Mouse (Mus musculus) frontal cortex, adult 2 months (tissue): ENCODE measurements at regions not wholly inside any gene's neighbourhood (a gene's known extent, or its start where the extent isn't known, plus 50 kb on each side); places are given as distances from the start of the nearest gene placed in this dataset.
A peak's percentile ranks its signal among the peaks of the same experiment; 100 is the strongest.

Experiments used
- DNase-seq, 2 experiments: peaks; one replicate each; pipeline ENCODE4 v3.0.0; 2022; ENCODE audit warnings: low spot score in 1 of 2; ENCODE audit errors: extremely low spot score in 1 of 2

DNA sequence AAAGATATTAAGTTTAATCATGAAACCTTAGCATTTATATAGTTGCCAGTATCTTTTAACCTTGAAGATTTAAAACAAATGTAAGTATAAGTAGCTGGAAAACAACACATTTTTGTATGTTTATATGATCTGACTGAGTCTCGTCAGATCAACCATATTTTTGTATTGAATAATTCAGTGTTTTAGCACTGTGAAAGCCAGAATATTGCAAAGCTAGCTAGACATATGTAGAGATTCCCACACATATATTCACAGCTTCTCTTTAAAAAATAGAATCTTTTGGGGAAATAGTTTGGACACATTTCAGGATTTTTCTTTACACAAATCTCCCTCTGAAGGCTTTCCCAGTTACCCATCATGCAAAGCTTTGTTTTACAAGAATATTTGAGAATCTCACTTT is 113.0 kb upstream of the Olfr1323 start:
- peak in 1 of 2 experiments; percentile 22 for DNase-seq
